Mouse (Mus musculus): ENCODE measurements around the gene Hs6st3.

The Hs6st3 gene

DNA sequence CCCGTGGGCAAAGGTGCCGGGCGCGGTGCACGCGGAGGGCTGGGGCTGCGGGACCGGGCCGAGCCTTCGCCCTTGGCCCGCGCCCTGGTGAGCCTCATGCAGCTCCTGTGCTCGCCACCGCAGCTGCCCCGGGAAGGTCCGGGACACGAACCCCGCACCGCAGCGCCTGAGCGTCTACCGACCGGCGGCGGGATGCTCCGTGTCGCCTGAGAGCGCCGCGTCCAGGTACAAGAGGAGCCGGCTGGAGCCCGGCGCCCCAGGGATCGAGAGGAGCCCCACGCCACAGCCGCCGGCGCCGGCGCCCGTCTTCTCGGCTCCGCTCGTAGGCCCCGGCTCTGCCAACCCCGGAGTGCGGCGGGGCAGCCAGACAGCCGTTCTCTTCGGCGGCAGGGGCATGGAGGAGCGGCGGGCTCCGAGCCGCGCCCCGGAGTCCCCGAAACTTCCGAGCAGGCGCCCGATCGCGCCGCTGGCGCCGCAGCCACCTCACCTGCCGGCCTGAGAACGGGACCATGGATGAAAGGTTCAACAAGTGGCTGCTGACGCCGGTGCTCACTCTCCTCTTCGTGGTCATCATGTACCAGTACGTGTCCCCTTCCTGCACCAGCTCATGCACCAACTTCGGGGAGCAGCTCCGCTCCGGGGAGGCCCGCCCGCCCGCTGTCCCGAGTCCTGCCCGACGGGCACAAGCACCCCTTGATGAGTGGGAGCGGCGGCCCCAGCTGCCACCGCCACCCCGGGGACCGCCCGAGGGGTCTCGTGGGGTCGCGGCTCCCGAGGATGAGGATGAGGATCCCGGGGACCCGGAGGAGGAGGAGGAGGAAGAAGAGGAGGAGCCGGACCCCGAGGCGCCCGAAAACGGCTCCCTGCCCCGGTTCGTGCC is at the start of gene Hs6st3:
Gene Hs6st3, plus strand, starts transcription at position 436 of the 880 bp plus-strand sequence.
- no peak for DNase-seq (ENCODE audit: low read depth, low spot score)

DNA sequence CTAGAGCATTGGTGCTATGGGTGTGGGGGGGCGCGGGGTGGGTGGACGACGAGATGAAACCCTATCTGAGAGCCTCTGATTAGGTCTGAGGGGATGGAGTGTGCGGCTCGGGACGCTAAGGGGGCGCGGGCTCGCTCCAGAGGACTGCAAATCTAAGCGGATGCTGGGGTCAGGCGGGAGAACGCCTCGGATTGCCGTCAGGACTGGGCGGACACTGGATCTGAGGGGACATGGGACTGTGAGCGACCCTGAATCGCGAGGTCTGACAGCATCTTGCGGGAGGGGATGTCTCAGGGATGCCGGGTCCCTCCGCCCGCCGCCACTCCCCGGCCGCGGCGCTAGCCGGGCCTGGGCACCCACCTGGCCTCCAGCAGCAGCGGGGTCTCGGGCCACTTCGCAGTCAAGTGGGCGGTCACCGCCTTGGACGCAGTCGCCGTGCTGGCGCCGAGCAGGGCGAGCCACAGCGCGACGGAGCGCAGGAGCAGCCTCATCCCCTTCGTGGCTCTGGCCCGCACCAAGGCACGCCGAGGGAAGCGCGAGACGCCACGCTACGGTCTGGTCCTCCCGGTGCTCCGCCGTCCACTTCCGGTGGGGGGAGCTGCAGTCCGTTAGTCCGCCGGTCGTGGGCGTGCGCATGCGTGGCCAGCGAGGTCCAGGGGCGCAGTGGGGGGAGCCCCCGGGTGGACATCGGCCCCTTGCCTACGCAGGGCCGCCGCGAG is 39.1 kb upstream of the Hs6st3 start, which contains the start of gene Uggt2:
Gene Uggt2, minus strand, starts transcription at position 580 of the 719 bp plus-strand sequence.
- no peak for DNase-seq (ENCODE audit: low read depth, low spot score)

DNA sequence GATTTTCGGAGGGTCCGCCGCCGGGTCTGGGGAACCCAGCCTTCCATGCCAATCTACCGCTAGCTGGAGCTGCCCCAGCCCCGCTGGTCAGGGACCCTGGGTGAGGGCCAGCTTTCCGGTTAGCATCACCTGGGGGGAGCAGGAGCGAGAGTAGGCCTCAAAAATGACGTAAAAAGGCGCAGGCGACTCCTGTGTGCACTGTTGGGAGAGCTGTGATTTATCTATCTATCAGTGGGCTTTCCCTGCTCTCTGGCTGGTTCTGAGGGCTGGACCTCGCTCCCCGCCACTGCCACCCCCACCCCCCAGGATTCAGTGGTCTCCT is 38.6 kb upstream of the Hs6st3 start:
- DNase-seq (ENCODE audit: low read depth, low spot score), result no peak

DNA sequence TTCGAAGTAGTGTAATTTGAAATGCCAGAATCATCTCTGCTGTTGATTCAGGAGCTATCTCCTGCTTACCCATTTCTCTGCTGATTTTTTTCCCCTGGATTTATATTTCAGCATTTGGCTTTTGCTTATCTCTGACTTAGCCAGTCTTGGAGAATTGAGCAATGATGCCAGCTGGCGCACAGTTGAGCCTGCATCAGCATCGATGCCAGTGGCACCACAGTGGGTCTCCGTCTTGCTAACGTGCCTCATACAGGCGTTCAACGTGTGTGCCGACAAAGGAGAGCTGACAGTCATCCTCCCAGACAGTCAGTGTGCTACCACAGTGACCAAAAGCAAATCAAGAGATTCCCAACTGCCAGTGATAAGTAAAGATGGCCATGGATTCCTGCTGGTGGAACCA is 30.6 kb upstream of the Hs6st3 start:
- DNase-seq (ENCODE audit: low read depth, low spot score), result no peak

DNA sequence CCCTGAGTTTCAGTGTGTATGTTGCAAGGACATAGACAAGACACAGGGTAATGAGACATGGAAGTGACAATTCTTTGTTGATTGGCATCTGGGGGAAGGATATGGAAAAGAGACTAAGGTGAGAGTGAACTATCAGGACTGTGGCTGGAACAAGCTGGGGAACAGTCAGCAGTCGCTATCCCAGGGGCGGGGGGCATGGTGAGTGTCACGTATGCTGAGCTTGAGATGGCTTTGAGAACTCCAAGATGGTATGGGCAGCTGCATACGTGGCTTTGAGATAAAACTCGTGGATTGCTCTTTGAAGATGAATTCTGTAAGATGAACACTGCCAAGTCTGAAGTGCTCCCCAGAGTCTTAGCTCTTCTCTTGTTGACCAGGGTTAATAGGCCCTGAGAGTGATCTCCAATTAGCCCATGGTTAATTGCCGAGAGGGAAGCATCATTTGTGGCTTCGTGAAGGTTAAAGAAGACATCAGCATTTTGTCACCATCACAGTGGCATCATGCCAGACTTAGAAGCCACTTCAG is 29.3 kb upstream of the Hs6st3 start:
- no peak for DNase-seq (ENCODE audit: low read depth, low spot score)

- no peak for DNase-seq (ENCODE audit: low read depth, low spot score)
These were observed 28.3 kb upstream of the Hs6st3 start for GRCm38 (mm10) chr14:119109776-119110218.

- no peak for DNase-seq (ENCODE audit: low read depth, low spot score)
These were observed 25.6 kb upstream of the Hs6st3 start for GRCm38 (mm10) chr14:119112558-119112957.

DNA sequence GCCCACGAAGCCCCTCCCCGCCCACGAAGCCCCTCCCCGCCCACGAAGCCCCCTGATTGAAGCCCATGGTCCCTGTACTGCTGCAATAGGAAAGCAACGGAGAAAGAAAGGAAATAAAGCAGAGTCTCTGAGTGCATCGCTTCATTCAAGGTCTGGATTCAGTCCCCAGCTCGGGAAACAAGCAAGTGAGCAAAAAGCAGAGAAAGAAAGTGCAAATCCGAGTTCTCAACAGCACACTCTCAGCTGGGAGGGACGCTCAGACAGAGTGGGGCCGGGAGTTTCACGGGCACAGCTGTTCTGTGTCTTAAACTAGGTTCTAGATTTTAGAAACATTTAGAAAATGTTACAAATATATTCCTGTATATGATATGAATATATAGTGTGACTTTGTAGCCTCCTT is 14.6 kb upstream of the Hs6st3 start:
- DNase-seq (ENCODE audit: low read depth, low spot score), result no peak

DNA sequence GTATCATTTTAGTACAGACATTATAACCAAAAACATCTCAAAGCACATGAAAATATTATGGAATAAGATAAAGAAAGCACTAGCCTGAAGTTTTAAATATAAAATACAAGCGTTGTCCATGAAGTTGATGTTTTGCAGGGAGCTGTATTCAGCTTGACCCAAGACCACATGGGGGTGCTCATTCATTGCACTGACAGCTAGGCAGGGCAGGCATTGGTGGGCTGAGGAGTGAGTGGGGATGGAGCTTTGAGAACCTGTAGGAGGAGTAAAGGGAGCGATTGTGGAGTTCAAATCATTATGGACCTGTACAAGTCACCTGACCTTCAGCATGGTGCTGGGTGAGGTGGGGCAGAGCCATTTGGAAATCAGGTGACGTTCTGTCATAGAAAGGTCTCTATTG is 14.1 kb upstream of the Hs6st3 start:
- DNase-seq (ENCODE audit: low read depth, low spot score), result no peak

DNA sequence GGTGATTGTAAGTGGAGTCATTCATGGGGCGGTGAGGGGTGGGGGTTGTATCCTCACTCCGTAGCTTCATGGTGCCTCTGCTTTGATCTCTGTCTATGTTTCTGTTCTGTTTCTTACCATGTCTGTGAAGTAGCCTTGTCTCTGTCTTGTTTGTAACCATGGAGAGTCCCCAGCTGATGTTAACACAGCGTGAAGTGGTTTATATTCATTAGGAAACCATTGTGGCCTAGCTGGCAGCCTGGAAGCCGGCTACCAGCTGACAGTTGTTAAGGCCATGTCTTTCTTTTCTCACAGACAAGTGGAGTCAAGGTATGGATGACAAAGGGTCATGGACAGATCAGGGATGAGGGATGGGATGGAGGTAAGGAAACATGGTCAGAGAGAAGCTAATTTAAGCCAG is 12.3 kb upstream of the Hs6st3 start:
- DNase-seq (ENCODE audit: low read depth, low spot score), result no peak

GRCm38 (mm10) chr14:119127330-119127729 is 10.8 kb upstream of the Hs6st3 start:
- DNase-seq (ENCODE audit: low read depth, low spot score), result no peak

GRCm38 (mm10) chr14:119137512-119137905 is 632 bp upstream of the Hs6st3 start:
- DNase-seq (ENCODE audit: low read depth, low spot score), result peak; percentile 2

- DNase-seq (ENCODE audit: low read depth, low spot score), result peak; percentile 4
These were observed 602 bp downstream of the Hs6st3 start for GRCm38 (mm10) chr14:119138786-119139100.

GRCm38 (mm10) chr14:119139381-119139950 is 1.3 kb downstream of the Hs6st3 start:
- no peak for DNase-seq (ENCODE audit: low read depth, low spot score)

- no peak for DNase-seq (ENCODE audit: low read depth, low spot score)
These were observed 14.9 kb downstream of the Hs6st3 start for GRCm38 (mm10) chr14:119153088-119153487.

GRCm38 (mm10) chr14:119193905-119194304 is 55.8 kb downstream of the Hs6st3 start:
- no peak for DNase-seq (ENCODE audit: low read depth, low spot score)

DNA sequence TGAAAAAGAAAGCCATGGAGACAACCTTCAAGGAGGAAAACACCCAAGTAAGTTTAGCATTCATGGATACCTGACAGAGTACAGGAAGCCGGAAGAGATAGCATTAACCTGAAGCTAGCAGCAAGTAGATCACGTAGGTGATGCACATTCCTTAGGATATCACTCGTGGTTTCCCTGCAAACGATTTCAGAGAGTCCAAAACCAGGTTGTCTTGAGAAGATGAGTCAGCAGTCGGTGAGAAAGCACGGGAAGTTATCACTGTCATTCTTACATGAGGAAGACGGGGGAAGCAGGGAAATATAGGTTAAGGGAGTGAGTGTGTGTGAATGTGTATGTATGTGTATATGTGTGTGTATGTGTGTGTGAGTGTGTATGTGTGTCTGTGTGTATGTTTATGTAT is 65.4 kb downstream of the Hs6st3 start:
- no peak for DNase-seq (ENCODE audit: low read depth, low spot score)

GRCm38 (mm10) chr14:119215576-119216309 is 77.6 kb downstream of the Hs6st3 start:
- DNase-seq (ENCODE audit: low read depth, low spot score), result no peak

GRCm38 (mm10) chr14:119227709-119228338 is 89.7 kb downstream of the Hs6st3 start:
- no peak for DNase-seq (ENCODE audit: low read depth, low spot score)

DNA sequence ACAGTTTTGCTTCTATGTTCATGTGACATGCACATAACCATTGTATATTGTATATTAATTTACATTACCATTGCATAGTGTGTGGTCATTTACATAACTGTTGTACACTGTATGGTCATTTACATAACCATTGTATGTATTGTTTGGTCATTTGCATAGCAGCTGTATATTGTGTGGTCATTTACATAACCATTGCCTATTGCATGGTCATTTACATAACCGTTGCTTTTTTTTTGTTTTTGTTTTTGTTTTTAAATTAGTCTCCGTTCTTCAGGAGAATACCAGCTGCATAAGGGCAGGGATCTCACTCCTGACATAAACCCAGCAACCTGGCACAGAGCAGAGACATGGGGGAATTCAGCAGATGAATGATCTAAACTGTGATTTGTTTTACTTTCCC is 95.5 kb downstream of the Hs6st3 start:
- no peak for DNase-seq (ENCODE audit: low read depth, low spot score)

DNA sequence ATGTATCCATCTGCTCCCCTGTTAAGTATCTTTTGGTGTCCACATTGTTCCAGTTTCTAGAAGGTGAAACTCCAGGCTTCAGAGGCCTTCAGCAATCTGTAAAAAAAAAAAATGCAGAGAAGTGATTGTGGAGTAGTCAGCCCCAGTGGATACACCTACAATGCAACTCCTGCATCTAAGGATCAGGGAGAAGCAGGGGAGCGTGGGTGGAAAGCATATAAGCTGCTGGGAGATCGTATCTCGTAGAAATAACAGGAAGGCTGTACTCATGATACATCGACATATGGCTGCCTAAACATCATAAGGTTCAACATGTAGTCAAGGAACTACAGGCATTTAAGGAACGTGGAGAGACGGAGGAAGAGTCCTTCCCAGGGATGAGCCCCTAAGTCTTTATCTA is 109.0 kb downstream of the Hs6st3 start:
- DNase-seq (ENCODE audit: low read depth, low spot score), result no peak
